Mouse (Mus musculus): ENCODE data around the gene Rnf225. TPM values are rescaled to one million over a fixed set of nuclear protein-coding genes. Genes with fewer than 3 reads are reported as not detected.
A peak's percentile ranks its signal among the peaks of the same experiment; 100 is the strongest.

The Rnf225 gene
- total and polyA plus RNA-seq, 3 experiments = 0.89 to 2.3 TPM; not detected in 1

DNA sequence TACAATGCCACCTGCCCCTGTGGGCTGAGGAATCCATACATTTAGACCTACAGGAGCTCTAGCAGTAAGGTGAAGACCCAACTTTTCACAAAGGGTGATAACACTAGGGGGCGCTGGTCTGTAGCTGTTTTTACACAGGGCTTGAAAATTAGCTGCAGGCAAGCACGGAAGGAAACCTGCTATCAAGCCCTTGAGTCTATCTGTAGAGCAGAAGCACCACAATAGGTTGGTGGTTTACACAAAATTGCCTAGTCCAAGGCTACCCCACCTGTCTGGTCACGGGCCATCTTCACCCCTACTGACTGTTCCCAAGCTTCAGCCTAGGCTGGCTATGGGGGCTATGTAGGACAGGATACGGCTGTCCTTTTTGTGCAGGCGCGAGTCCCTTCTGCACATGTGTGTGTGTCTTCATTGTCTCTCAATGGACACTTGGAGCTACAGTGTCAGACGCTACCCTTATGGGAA is 17.7 kb upstream of the Rnf225 start:
- no peaks in the 10 kb centered on the region for H3K9me3 ChIP-seq (replicated peaks; ENCODE audit: insufficient read depth, low read length)
- H3K36me3 ChIP-seq (ENCODE audit: control insufficient read depth in 1 of 2, insufficient read depth in 2 of 2, low read length in 2 of 2) = peaks cover 0 to 2% of the 10 kb centered on the region in 2 experiments; a peak in 1 of 4 replicates
- no peaks in the 10 kb centered on the region; the same call in 1 of the 2 replicates for H3K79me2 ChIP-seq (ENCODE audit: control insufficient read depth, insufficient read depth, low read length, poor library complexity)
- peaks cover 0 to 3% of the 10 kb centered on the region in 2 experiments; a peak in 3 of 4 replicates for H3K4me1 ChIP-seq (ENCODE audit: control insufficient read depth in 1 of 2, insufficient read depth in 2 of 2, low read length in 2 of 2)
- no peaks in the 10 kb centered on the region for H3K27me3 ChIP-seq (ENCODE audit: control insufficient read depth in 1 of 2, insufficient read depth in 2 of 2, low read length in 2 of 2)
- H3K4me3 ChIP-seq (ENCODE audit: control insufficient read depth in 1 of 2, insufficient read depth in 1 of 2, low read depth in 2 of 2, low read length in 2 of 2) = peak overlapping the region; percentile 62 to 71
- DNase-seq (ENCODE audit: low read depth, low spot score) = peak; percentile 87
- TF ChIP-seq GATA1 (IDR thresholded peaks at IDR 0.05; ENCODE audit: low read depth, low read length) = no peak
- TF ChIP-seq USF1 (IDR thresholded peaks at IDR 0.05; ENCODE audit: low read depth, low read length) = no peak
- peak; percentile 15; the same call in 1 of the 2 replicates for TF ChIP-seq RAD21 (IDR thresholded peaks at IDR 0.05; ENCODE audit: low read depth, low read length)
- TF ChIP-seq RCOR1 (IDR thresholded peaks at IDR 0.05; ENCODE audit: low read depth, low read length) = no peak
- no peak for TF ChIP-seq TBP (IDR thresholded peaks at IDR 0.05; ENCODE audit: low read depth, low read length)
- no peak for TF ChIP-seq ETS1 (IDR thresholded peaks at IDR 0.05; ENCODE audit: low read depth, low read length)
- TF ChIP-seq ZNF384 (IDR thresholded peaks at IDR 0.05; ENCODE audit: low read depth, low read length) = no peak
- no peak for TF ChIP-seq MXI1 (IDR thresholded peaks at IDR 0.05; ENCODE audit: low read depth, low read length)
- TF ChIP-seq JUND (IDR thresholded peaks at IDR 0.05; ENCODE audit: low read depth, low read length) = no peak
- no peak; the same call in 1 of the 2 replicates for TF ChIP-seq ELF1 (IDR thresholded peaks at IDR 0.05; ENCODE audit: low read depth, low read length)
- no peak for TF ChIP-seq ZC3H11A (IDR thresholded peaks at IDR 0.05; ENCODE audit: low read depth, low read length)
- no peak for TF ChIP-seq MEF2A (IDR thresholded peaks at IDR 0.05; ENCODE audit: extremely low read depth, insufficient replicate concordance, low read depth, low read length, poor library complexity, severe bottlenecking)
- no peak for TF ChIP-seq POLR2A (IDR thresholded peaks at IDR 0.05; ENCODE audit: control insufficient read depth in 1 of 2, insufficient read depth in 1 of 2, low read depth in 1 of 2, low read length in 2 of 2, poor library complexity in 1 of 2)
- no peak for TF ChIP-seq E2F4 (IDR thresholded peaks at IDR 0.05; ENCODE audit: borderline replicate concordance, low read depth, low read length)
- TF ChIP-seq MAX (IDR thresholded peaks at IDR 0.05; ENCODE audit: low read length) = peak; percentile 17; the same call in 1 of the 2 replicates
- TF ChIP-seq NELFE (IDR thresholded peaks at IDR 0.05; ENCODE audit: low read depth, low read length) = no peak
- TF ChIP-seq UBTF (IDR thresholded peaks at IDR 0.05; ENCODE audit: borderline replicate concordance, insufficient read depth, low read depth, low read length) = no peak
- no peak for TF ChIP-seq BHLHE40 (IDR thresholded peaks at IDR 0.05; ENCODE audit: borderline replicate concordance, low read depth, low read length)
- no peak for TF ChIP-seq USF2 (IDR thresholded peaks at IDR 0.05; ENCODE audit: borderline replicate concordance in 1 of 2, insufficient read depth in 1 of 2, low read depth in 1 of 2, low read length in 2 of 2)
- peak; percentile 16 to 62 (median 45); a peak in 5 of 6 replicates for TF ChIP-seq CTCF (IDR thresholded peaks at IDR 0.05 in 2 of 3, conservative IDR thresholded peaks at IDR 0.05 in 1 of 3; ENCODE audit: control insufficient read depth in 1 of 3, insufficient read depth in 1 of 3, low read depth in 2 of 3, low read length in 3 of 3, poor library complexity in 1 of 3, severe bottlenecking in 1 of 3)
- no peak for TF ChIP-seq ZMIZ1 (IDR thresholded peaks at IDR 0.05; ENCODE audit: low read depth, low read length)
- TF ChIP-seq TAL1 (IDR thresholded peaks at IDR 0.05; ENCODE audit: low read length) = no peak
- no peak for TF ChIP-seq EP300 (IDR thresholded peaks at IDR 0.05; ENCODE audit: low read depth in 1 of 2, low read length in 2 of 2)
- no peak; the same call in 1 of the 2 replicates for TF ChIP-seq POLR2AphosphoS2 (IDR thresholded peaks at IDR 0.05; ENCODE audit: low read length)
- no peak for TF ChIP-seq GABPA (IDR thresholded peaks at IDR 0.05; ENCODE audit: low read depth, low read length)
- no peak for TF ChIP-seq MYC (IDR thresholded peaks at IDR 0.05; ENCODE audit: low read depth, low read length)
- no peak for TF ChIP-seq TCF12 (IDR thresholded peaks at IDR 0.05; ENCODE audit: low read depth, low read length)
- no peak for TF ChIP-seq KAT2A (conservative IDR thresholded peaks at IDR 0.05; ENCODE audit: low read depth, low read length)
- TF ChIP-seq CHD1 (IDR thresholded peaks at IDR 0.05; ENCODE audit: low read depth, low read length) = no peak
- TF ChIP-seq NRF1 (IDR thresholded peaks at IDR 0.05; ENCODE audit: insufficient read depth, low read depth, low read length, poor library complexity, severe bottlenecking) = no peak
- no peak for TF ChIP-seq MAZ (IDR thresholded peaks at IDR 0.05; ENCODE audit: low read depth, low read length)
- TF ChIP-seq SIN3A (IDR thresholded peaks at IDR 0.05; ENCODE audit: low read length) = no peak; the same call in 1 of the 2 replicates
- TF ChIP-seq HCFC1 (IDR thresholded peaks at IDR 0.05; ENCODE audit: low read depth, low read length) = no peak
- TF ChIP-seq MAFK (IDR thresholded peaks at IDR 0.05; ENCODE audit: borderline replicate concordance, low read depth, low read length) = no peak
- TF ChIP-seq SMC3 (IDR thresholded peaks at IDR 0.05; ENCODE audit: low read depth, low read length) = peak; percentile 26; the same call in 1 of the 2 replicates
- TF ChIP-seq MYB (IDR thresholded peaks at IDR 0.05; ENCODE audit: low read depth, low read length) = no peak
- H3K9ac ChIP-seq (ENCODE audit: control insufficient read depth, low read depth, low read length, poor library complexity, severe bottlenecking) = peak overlapping the region; percentile 70
- H3K27ac ChIP-seq (ENCODE audit: control insufficient read depth, low read depth, low read length) = peak overlapping the region; percentile 85
